Mouse (Mus musculus): ENCODE measurements at regions not wholly inside any gene's neighbourhood (a gene's known extent, or its start where the extent isn't known, plus 50 kb on each side); places are given as distances from the start of the nearest gene placed in this dataset.

DNA sequence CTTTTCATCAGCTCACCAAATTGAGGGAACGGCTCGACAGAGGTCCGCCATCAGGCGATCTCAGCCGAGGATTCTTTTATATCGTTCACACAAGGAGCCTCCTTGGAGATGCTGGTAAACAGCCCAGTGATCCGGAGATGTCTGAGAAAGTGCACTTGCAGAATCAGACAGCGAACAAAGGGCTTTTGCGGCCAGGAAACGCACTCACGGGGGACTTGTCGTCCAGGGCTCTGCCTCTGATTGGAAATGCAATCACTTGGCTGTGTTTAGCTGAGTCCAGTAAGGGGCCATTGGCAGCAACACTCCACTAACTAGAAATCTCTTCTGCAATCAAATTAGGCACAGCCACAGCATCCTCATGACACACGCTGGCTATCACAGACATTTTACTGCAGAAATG lies 232.3 kb upstream of the Mphosph6 start:
- WGBS = 68% methylated on average over 13 of the region's 13 CpGs
- H3K4me1 ChIP-seq (ENCODE audit: control insufficient read depth, insufficient read depth, insufficient read length, low read length) = no peaks in the 10 kb centered on the region
- H3K36me3 ChIP-seq (ENCODE audit: control insufficient read depth, insufficient read depth, low read length) = no peaks in the 10 kb centered on the region
- TF ChIP-seq POLR2A (IDR thresholded peaks at IDR 0.05; ENCODE audit: low read depth, low read length) (no peak), CTCF (IDR thresholded peaks at IDR 0.05; ENCODE audit: extremely low read depth, insufficient read length, insufficient replicate concordance, low read depth, low read length) (no peak)
- no peak overlapping the region for H3K4me3 ChIP-seq (ENCODE audit: low read depth, low read length)
- H3K27ac ChIP-seq (ENCODE audit: insufficient read depth, low read depth, low read length) = no peak overlapping the region
- no peaks in the 10 kb centered on the region for H3K27me3 ChIP-seq (ENCODE audit: control insufficient read depth, insufficient read depth, low read length)

DNA sequence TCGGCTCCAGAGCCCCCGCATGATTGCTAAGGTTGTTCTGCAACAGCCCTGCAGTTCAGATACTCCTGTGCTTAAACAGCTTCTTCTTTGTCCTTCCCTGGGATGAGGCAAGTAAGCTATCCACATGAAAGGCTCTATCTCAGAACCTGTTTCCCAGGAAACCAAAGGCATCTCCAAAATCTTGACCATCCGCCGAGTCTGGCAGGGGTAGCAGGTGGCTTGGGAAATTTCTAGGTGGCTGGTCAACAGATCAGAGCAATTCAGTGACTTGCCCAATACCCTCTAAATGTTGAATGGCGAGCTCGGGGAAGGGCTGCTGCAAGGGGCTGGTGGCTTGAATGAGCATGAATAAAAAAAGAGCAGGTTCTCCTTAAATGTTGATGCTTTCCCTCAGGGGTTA lies 229.7 kb upstream of the Mphosph6 start:
- 59% methylated on average over 6 of the region's 6 CpGs for WGBS
- Histone ChIP-seq H3K36me3 (ENCODE audit: control insufficient read depth, insufficient read depth, low read length) (no peaks in the 10 kb centered on the region), H3K27me3 (ENCODE audit: control insufficient read depth, insufficient read depth, low read length) (no peaks in the 10 kb centered on the region), H3K4me3 (ENCODE audit: low read depth, low read length) (no peak overlapping the region), H3K27ac (ENCODE audit: insufficient read depth, low read depth, low read length) (no peak overlapping the region), H3K4me1 (ENCODE audit: control insufficient read depth, insufficient read depth, insufficient read length, low read length) (no peaks in the 10 kb centered on the region)
- TF ChIP-seq CTCF (IDR thresholded peaks at IDR 0.05; ENCODE audit: extremely low read depth, insufficient read length, insufficient replicate concordance, low read depth, low read length) (no peak), POLR2A (IDR thresholded peaks at IDR 0.05; ENCODE audit: low read depth, low read length) (no peak)

DNA sequence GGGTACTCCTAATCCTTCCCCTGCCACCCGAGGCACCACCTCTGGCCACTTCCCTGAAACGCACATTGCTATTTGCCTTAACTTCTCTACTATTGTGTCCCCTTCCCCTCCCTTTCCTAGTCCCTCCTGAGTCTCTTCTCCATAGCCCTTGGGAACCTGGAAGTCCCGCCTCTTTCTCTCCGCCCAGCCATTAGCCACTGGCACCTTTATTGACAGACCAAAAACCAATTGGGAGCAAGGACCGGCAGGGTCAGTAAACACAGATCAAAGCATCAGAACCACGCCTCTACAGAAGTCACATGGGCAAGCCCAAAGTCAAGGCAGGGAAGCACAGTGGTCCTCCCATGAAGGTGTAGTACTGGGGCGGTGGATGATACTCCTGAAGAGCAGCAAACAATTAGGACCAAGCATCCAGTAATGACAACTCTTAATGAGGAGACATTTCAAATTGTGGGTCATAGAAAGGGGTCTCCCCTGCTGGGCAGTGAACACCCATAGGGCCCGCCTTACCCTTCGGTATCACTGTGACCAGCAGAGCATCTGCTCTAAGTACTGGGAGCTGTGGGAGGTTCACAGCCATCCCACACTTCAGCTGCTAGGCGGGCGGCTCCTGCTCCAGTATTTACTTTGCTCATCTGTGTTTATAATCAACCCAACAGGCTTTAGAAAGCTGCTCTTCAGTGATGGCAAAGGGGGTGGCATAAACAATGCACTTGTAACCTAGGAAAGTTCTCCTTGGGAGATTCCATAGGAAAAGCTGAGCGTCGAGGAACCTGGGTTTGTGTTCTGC lies 226.5 kb upstream of the Mphosph6 start:
- WGBS = 78% methylated on average over 13 of the region's 13 CpGs
- Histone ChIP-seq H3K36me3 (ENCODE audit: control insufficient read depth, insufficient read depth, low read length) (no peaks in the 10 kb centered on the region), H3K27me3 (ENCODE audit: control insufficient read depth, insufficient read depth, low read length) (no peaks in the 10 kb centered on the region), H3K27ac (ENCODE audit: insufficient read depth, low read depth, low read length) (no peak overlapping the region), H3K4me1 (ENCODE audit: control insufficient read depth, insufficient read depth, insufficient read length, low read length) (no peaks in the 10 kb centered on the region), H3K4me3 (ENCODE audit: low read depth, low read length) (no peak overlapping the region)
- no peak for TF ChIP-seq CTCF (IDR thresholded peaks at IDR 0.05; ENCODE audit: extremely low read depth, insufficient read length, insufficient replicate concordance, low read depth, low read length)
- no peak for TF ChIP-seq POLR2A (IDR thresholded peaks at IDR 0.05; ENCODE audit: low read depth, low read length)

DNA sequence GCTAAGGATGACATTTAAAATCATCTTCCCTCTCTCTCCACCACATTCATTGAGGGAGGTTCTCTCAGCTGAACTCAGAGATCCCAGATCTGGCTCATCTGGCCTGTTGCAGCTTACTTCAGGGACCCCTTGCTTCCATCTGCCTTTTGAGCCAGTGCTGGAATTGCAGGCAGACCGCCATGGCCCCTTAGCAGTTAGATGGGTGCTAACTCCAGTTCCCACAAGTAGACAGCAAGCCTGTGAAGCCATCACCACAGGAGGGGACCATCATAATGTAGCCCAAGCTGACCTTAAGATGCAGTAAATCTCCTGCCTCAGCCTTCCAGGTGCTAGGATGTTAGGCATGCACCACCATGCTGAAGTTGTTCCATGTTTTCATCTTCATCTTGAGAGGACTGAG lies 221.7 kb upstream of the Mphosph6 start:
- H3K27ac ChIP-seq (ENCODE audit: insufficient read depth, low read depth, low read length) = no peak overlapping the region
- TF ChIP-seq POLR2A (IDR thresholded peaks at IDR 0.05; ENCODE audit: low read depth, low read length) (no peak), CTCF (IDR thresholded peaks at IDR 0.05; ENCODE audit: extremely low read depth, insufficient read length, insufficient replicate concordance, low read depth, low read length) (no peak)
- no peak overlapping the region for H3K4me3 ChIP-seq (ENCODE audit: low read depth, low read length)
- H3K4me1 ChIP-seq (ENCODE audit: control insufficient read depth, insufficient read depth, insufficient read length, low read length) = no peaks in the 10 kb centered on the region
- no peaks in the 10 kb centered on the region for H3K36me3 ChIP-seq (ENCODE audit: control insufficient read depth, insufficient read depth, low read length)
- H3K27me3 ChIP-seq (ENCODE audit: control insufficient read depth, insufficient read depth, low read length) = no peaks in the 10 kb centered on the region
- WGBS = 91% methylated on average over 1 of the region's 1 CpGs

DNA sequence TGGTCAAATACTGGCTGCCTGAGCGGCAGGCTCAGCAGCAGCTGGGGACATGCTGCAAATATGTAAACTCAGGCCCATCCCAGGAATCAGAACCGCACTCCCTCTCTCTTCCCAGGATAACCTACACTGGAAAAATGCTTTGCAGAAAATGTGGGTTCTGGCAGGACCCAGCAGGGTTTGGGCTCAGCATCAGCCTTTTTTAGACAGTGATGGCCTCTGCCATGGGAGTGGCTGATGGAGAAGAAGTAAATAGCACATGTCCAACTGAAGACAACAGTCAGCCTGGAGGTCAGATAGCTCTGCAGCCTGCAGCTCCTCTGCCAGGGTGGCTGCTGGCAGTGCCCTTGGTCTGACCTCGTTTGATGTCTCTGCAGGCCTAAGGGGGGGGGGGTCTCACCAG lies 220.2 kb upstream of the Mphosph6 start:
- Histone ChIP-seq H3K4me1 (ENCODE audit: control insufficient read depth, insufficient read depth, insufficient read length, low read length) (no peaks in the 10 kb centered on the region), H3K4me3 (ENCODE audit: low read depth, low read length) (no peak overlapping the region), H3K36me3 (ENCODE audit: control insufficient read depth, insufficient read depth, low read length) (no peaks in the 10 kb centered on the region), H3K27me3 (ENCODE audit: control insufficient read depth, insufficient read depth, low read length) (no peaks in the 10 kb centered on the region), H3K27ac (ENCODE audit: insufficient read depth, low read depth, low read length) (no peak overlapping the region)
- TF ChIP-seq POLR2A (IDR thresholded peaks at IDR 0.05; ENCODE audit: low read depth, low read length) (no peak), CTCF (IDR thresholded peaks at IDR 0.05; ENCODE audit: extremely low read depth, insufficient read length, insufficient replicate concordance, low read depth, low read length) (no peak)
- WGBS = 33% methylated on average over 3 of the region's 3 CpGs

DNA sequence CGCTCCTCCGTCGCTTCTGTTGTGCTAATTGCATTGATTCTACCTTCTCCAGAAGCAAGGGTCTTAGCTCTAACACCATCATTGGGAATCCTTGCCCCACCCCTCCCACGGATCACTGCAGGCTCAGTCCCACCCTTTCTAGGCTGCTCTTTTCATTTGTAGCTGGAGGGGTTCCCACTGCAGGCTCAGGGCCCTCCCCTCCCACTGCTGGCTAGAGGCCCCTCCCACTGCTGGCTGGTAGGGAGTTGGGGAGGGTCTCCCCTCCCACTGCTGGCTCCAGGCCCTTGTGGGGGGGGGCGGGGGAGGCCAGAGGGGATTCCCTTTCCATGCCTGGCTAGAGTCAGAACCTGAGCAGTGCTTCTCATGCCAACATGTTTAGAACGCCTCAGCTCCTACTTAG lies 215.5 kb upstream of the Mphosph6 start:
- H3K36me3 ChIP-seq (ENCODE audit: control insufficient read depth, insufficient read depth, low read length) = no peaks in the 10 kb centered on the region
- TF ChIP-seq CTCF (IDR thresholded peaks at IDR 0.05; ENCODE audit: extremely low read depth, insufficient read length, insufficient replicate concordance, low read depth, low read length) (no peak), POLR2A (IDR thresholded peaks at IDR 0.05; ENCODE audit: low read depth, low read length) (no peak)
- H3K4me3 ChIP-seq (ENCODE audit: low read depth, low read length) = no peak overlapping the region
- WGBS = 26% methylated on average over 6 of the region's 6 CpGs
- no peak overlapping the region for H3K27ac ChIP-seq (ENCODE audit: insufficient read depth, low read depth, low read length)
- H3K27me3 ChIP-seq (ENCODE audit: control insufficient read depth, insufficient read depth, low read length) = no peaks in the 10 kb centered on the region
- no peaks in the 10 kb centered on the region for H3K4me1 ChIP-seq (ENCODE audit: control insufficient read depth, insufficient read depth, insufficient read length, low read length)

DNA sequence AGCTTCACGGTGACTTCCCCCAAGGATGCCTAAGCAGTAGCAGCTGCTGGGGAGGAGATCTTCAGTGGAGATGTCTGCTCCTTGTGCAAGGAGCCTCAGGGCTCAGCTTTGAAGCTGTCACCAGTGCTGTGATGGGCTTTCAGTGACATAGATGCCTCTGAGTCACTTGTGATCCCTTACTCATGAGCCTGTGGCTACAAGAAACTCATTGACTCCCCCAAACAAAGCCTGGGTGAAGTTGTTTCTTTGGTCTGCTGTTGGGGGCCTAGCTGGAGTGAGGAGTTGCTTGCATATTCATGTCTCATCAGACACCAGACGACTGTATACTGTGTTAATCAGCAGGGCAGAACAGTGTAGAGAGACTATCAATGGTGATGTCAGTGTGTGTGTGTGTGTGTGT lies 203.4 kb upstream of the Mphosph6 start:
- Histone ChIP-seq H3K27ac (ENCODE audit: insufficient read depth, low read depth, low read length) (no peak overlapping the region), H3K36me3 (ENCODE audit: control insufficient read depth, insufficient read depth, low read length) (no peaks in the 10 kb centered on the region), H3K27me3 (ENCODE audit: control insufficient read depth, insufficient read depth, low read length) (no peaks in the 10 kb centered on the region), H3K4me3 (ENCODE audit: low read depth, low read length) (no peak overlapping the region), H3K4me1 (ENCODE audit: control insufficient read depth, insufficient read depth, insufficient read length, low read length) (no peaks in the 10 kb centered on the region)
- WGBS = 35% methylated on average over 2 of the region's 2 CpGs
- TF ChIP-seq CTCF (IDR thresholded peaks at IDR 0.05; ENCODE audit: extremely low read depth, insufficient read length, insufficient replicate concordance, low read depth, low read length) = no peak
- no peak for TF ChIP-seq POLR2A (IDR thresholded peaks at IDR 0.05; ENCODE audit: low read depth, low read length)

Measured in small intestine, adult 2 months (tissue).